Mouse (Mus musculus) olfactory bulb, adult 2 months (tissue): ENCODE data around the gene Eno2.

Experiments used
- CTCF ChIP-seq: fragments of 200-500 bp; IDR thresholded peaks from 2 replicates; pipeline ENCODE4 v1.5.1; 2012; ENCODE audit warnings: low read depth, mild to moderate bottlenecking, low read length, moderate library complexity; ENCODE audit not compliant: insufficient read depth
- POLR2A ChIP-seq: fragments of 200-500 bp; IDR thresholded peaks from 2 replicates; pipeline ENCODE4 v1.6.1; 2012; ENCODE audit warnings: mild to moderate bottlenecking, low read depth, low read length, moderate library complexity; ENCODE audit not compliant: insufficient read depth

DNA sequence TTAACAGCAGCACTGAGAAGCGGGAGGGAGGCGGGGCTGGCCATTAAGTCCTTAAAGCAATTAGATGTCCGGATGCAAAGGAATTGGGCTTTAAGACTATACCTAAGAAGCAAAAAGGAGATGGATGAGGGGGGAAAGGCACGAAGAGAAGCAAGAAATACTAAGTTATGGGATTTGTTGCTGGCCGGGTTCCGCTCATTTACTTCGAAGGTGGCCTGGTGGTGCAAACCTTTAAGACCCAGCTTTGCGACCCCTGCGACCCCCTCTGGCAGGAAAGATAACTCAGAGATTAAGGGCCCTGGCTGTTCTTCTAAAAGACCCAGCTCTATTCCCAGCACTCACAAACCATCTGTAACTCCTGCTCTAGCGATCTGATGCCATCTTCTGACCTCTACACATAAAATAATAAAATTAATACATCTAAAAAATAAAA, 10.5 kb upstream of the Eno2 start:
- TF ChIP-seq POLR2A, result no peak
- TF ChIP-seq CTCF, result no peak
